Mouse (Mus musculus): ENCODE results near the gene Uhmk1. TPM values are rescaled to one million over a fixed set of nuclear protein-coding genes. Genes with fewer than 3 reads are reported as not detected.

Gene Uhmk1
- polyA plus RNA-seq, 1 experiment from 2014 or later = 6.8 TPM

GRCm38 (mm10) chr1:170150870-170151269, 64.3 kb downstream of the Uhmk1 start:
- peaks cover 4% of the 10 kb centered on the region for H3K4me1 ChIP-seq (replicated peaks; ENCODE audit: control insufficient read depth, insufficient read depth, low read length)
- H3K4me3 ChIP-seq (ENCODE audit: low read length) = no peak overlapping the region
- H3K27ac ChIP-seq (ENCODE audit: low read length) = no peak overlapping the region
- 75% methylated on average over 6 of the region's 6 CpGs for WGBS
- ATAC-seq (ENCODE audit: low read depth) = no peak
- no peak overlapping the region for H3K4me2 ChIP-seq (ENCODE audit: low read depth, low read length)
- H3K36me3 ChIP-seq (ENCODE audit: control insufficient read depth, insufficient read depth, low read length) = peaks cover 10% of the 10 kb centered on the region; the same call in 1 of the 2 replicates
- H3K27me3 ChIP-seq (ENCODE audit: control insufficient read depth, insufficient read depth, low read depth, low read length) = no peaks in the 10 kb centered on the region
- H3K9me3 ChIP-seq (ENCODE audit: control insufficient read depth, low read length) = no peaks in the 10 kb centered on the region
- H3K9ac ChIP-seq (ENCODE audit: low read length) = no peak overlapping the region

- H3K4me1 ChIP-seq (replicated peaks; ENCODE audit: control insufficient read depth, insufficient read depth, low read length) = peaks cover 4% of the 10 kb centered on the region
- H3K27me3 ChIP-seq (ENCODE audit: control insufficient read depth, insufficient read depth, low read depth, low read length) = no peaks in the 10 kb centered on the region
- 0 out of 2 replicates have a peak, but pooled peaks cover 7% of the 10 kb centered on the region for H3K36me3 ChIP-seq (ENCODE audit: control insufficient read depth, insufficient read depth, low read length)
- WGBS = 78% methylated on average over 4 of the region's 4 CpGs
- no peaks in the 10 kb centered on the region for H3K9me3 ChIP-seq (ENCODE audit: control insufficient read depth, low read length)
- no peak overlapping the region for H3K4me3 ChIP-seq (ENCODE audit: low read length)
- 0 out of 2 replicates have a peak, but pooled peaks have one; percentile 41 for ATAC-seq (ENCODE audit: low read depth)
- no peak overlapping the region for H3K9ac ChIP-seq (ENCODE audit: low read length)
- H3K27ac ChIP-seq (ENCODE audit: low read length) = no peak overlapping the region
- H3K4me2 ChIP-seq (ENCODE audit: low read depth, low read length) = no peak overlapping the region
Observed at GRCm38 (mm10) chr1:170149756-170150155, 65.4 kb downstream of the Uhmk1 start.

- Histone ChIP-seq H3K36me3 (ENCODE audit: control insufficient read depth, insufficient read depth, low read length) (peaks cover 12% of the 10 kb centered on the region; the same call in 1 of the 2 replicates), H3K9ac (ENCODE audit: low read length) (no peak overlapping the region), H3K27ac (ENCODE audit: low read length) (no peak overlapping the region)
Observed at GRCm38 (mm10) chr1:170148536-170148935, 66.7 kb downstream of the Uhmk1 start.

GRCm38 (mm10) chr1:170147651-170148448, 67.3 kb downstream of the Uhmk1 start:
- Histone ChIP-seq H3K36me3 (ENCODE audit: control insufficient read depth, insufficient read depth, low read length) (peaks cover 14% of the 10 kb centered on the region), H3K27me3 (ENCODE audit: control insufficient read depth, insufficient read depth, low read depth, low read length) (no peaks in the 10 kb centered on the region), H3K4me3 (ENCODE audit: low read length) (no peak overlapping the region), H3K27ac (ENCODE audit: low read length) (peak overlapping the region; percentile 25; the same call in 1 of the 2 replicates), H3K4me2 (ENCODE audit: low read depth, low read length) (no peak overlapping the region), H3K9me3 (ENCODE audit: control insufficient read depth, low read length) (no peaks in the 10 kb centered on the region), H3K4me1 (replicated peaks; ENCODE audit: control insufficient read depth, insufficient read depth, low read length) (peaks cover 4% of the 10 kb centered on the region), H3K9ac (ENCODE audit: low read length) (no peak overlapping the region)
- WGBS = 75% methylated on average over 9 of the region's 9 CpGs
- peak; percentile 24; the same call in 1 of the 2 replicates for ATAC-seq (ENCODE audit: low read depth)

More at GRCm38 (mm10) chr1:170148536-170148935, 66.7 kb downstream of the Uhmk1 start:
- Histone ChIP-seq H3K4me2 (ENCODE audit: low read depth, low read length) (no peak overlapping the region), H3K27me3 (ENCODE audit: control insufficient read depth, insufficient read depth, low read depth, low read length) (no peaks in the 10 kb centered on the region), H3K9me3 (ENCODE audit: control insufficient read depth, low read length) (no peaks in the 10 kb centered on the region), H3K4me3 (ENCODE audit: low read length) (no peak overlapping the region), H3K4me1 (replicated peaks; ENCODE audit: control insufficient read depth, insufficient read depth, low read length) (peaks cover 4% of the 10 kb centered on the region)
- 68% methylated on average over 6 of the region's 6 CpGs for WGBS
- no peak for ATAC-seq (ENCODE audit: low read depth)

GRCm38 (mm10) chr1:170145606-170146005, 69.6 kb downstream of the Uhmk1 start:
- H3K4me3 ChIP-seq (ENCODE audit: low read length) = no peak overlapping the region
- H3K36me3 ChIP-seq (ENCODE audit: control insufficient read depth, insufficient read depth, low read length) = peaks cover 16% of the 10 kb centered on the region
- no peak overlapping the region for H3K27ac ChIP-seq (ENCODE audit: low read length)
- ATAC-seq (ENCODE audit: low read depth) = no peak
- H3K4me2 ChIP-seq (ENCODE audit: low read depth, low read length) = no peak overlapping the region
- 87% methylated on average over 4 of the region's 4 CpGs for WGBS
- peaks cover 4% of the 10 kb centered on the region for H3K4me1 ChIP-seq (replicated peaks; ENCODE audit: control insufficient read depth, insufficient read depth, low read length)
- H3K27me3 ChIP-seq (ENCODE audit: control insufficient read depth, insufficient read depth, low read depth, low read length) = no peaks in the 10 kb centered on the region
- H3K9me3 ChIP-seq (ENCODE audit: control insufficient read depth, low read length) = no peaks in the 10 kb centered on the region
- H3K9ac ChIP-seq (ENCODE audit: low read length) = no peak overlapping the region

Other genes with a start within 250 kb of the Uhmk1 start
- gene Hsd17b7, start 246.2 kb downstream of the Uhmk1 start, polyA plus RNA-seq (2015; fragmentation: Nextera tagmentation; extraction: Ambion mirVana) = 10.1 and 11.0 TPM in 2 replicates
- gene Ddr2, start 104.6 kb downstream of the Uhmk1 start, polyA plus RNA-seq (2015; fragmentation: Nextera tagmentation; extraction: Ambion mirVana) = 38.2 and 45.0 TPM in 2 replicates
- gene Uap1, start 40.4 kb downstream of the Uhmk1 start, polyA plus RNA-seq (2015; fragmentation: Nextera tagmentation; extraction: Ambion mirVana) = 52.7 and 53.6 TPM in 2 replicates
- 0.58 TPM in 1 of 2 replicates, not detected in the other for gene Sh2d1b2, start 17.4 kb upstream of the Uhmk1 start, polyA plus RNA-seq (2015; fragmentation: Nextera tagmentation; extraction: Ambion mirVana)
- gene Sh2d1b1, start 61.9 kb upstream of the Uhmk1 start, polyA plus RNA-seq (2015; fragmentation: Nextera tagmentation; extraction: Ambion mirVana) = 1.3 and 1.4 TPM in 2 replicates
- 3.1 and 3.3 TPM in 2 replicates for gene Gm7694, start 90.9 kb upstream of the Uhmk1 start, polyA plus RNA-seq (2015; fragmentation: Nextera tagmentation; extraction: Ambion mirVana)
- gene Spata46, start 93.4 kb upstream of the Uhmk1 start, polyA plus RNA-seq (2015; fragmentation: Nextera tagmentation; extraction: Ambion mirVana) = 1.2 and 1.3 TPM in 2 replicates

Data from lung, embryonic 16.5 days (tissue).